Mouse (Mus musculus) neural tube, embryonic 11.5 days (tissue): ENCODE results near the gene Runx3. TPM values are rescaled to one million over a fixed set of nuclear protein-coding genes. Genes with fewer than 3 reads are reported as not detected.
A peak's percentile ranks its signal among the peaks of the same experiment; 100 is the strongest.

Experiments
- ATAC-seq: fragments of 200-750 bp; cut with Nextera tagmentation; 2 replicates; pipeline ENCODE4 v1.8.0; 2017; ENCODE audit warnings: moderate number of reproducible peaks, mild to moderate bottlenecking, moderate TSS enrichment, moderate library complexity; ENCODE audit not compliant: insufficient read depth, low FRiP score, low TSS enrichment
- DNase-seq: peaks from one replicate; pipeline ENCODE4 v3.0.0-alpha.2; 2015; ENCODE audit warnings: low spot score
- H3K27ac ChIP-seq: fragments of 300-500 bp; sonication (generic); 2 replicates; pipeline ENCODE4 v1.5.1; 2014; ENCODE audit warnings: low read depth, mild to moderate bottlenecking, low read length
- H3K27me3 ChIP-seq: fragments of 300-500 bp; sonication (generic); 2 replicates; pipeline ENCODE4 v1.6.1; 2014; ENCODE audit warnings: mild to moderate bottlenecking, low read length, mixed read lengths; ENCODE audit not compliant: control insufficient read depth, insufficient read depth
- H3K36me3 ChIP-seq: fragments of 300-500 bp; sonication (generic); 2 replicates; pipeline ENCODE4 v1.6.1; 2014; ENCODE audit warnings: mild to moderate bottlenecking, low read length, moderate library complexity, mixed read lengths; ENCODE audit not compliant: control insufficient read depth, insufficient read depth
- H3K4me1 ChIP-seq: fragments of 300-500 bp; sonication (generic); 2 replicates; pipeline ENCODE4 v1.6.1; 2014; ENCODE audit warnings: low read length, mixed read lengths; ENCODE audit not compliant: control insufficient read depth, insufficient read depth
- H3K4me2 ChIP-seq: fragments of 300-500 bp; sonication (generic); 2 replicates; pipeline ENCODE4 v1.6.1; 2014; ENCODE audit warnings: low read depth, mild to moderate bottlenecking, moderate library complexity
- H3K4me3 ChIP-seq: fragments of 300-500 bp; sonication (generic); 2 replicates; pipeline ENCODE4 v1.5.1; 2014; ENCODE audit warnings: low read depth, low read length
- H3K9ac ChIP-seq: fragments of 300-500 bp; sonication (generic); 2 replicates; pipeline ENCODE4 v1.6.1; 2014; ENCODE audit warnings: mild to moderate bottlenecking, low read length
- H3K9me3 ChIP-seq: fragments of 300-500 bp; sonication (generic); 2 replicates; pipeline ENCODE4 v1.6.1; 2016; ENCODE audit warnings: low read length; ENCODE audit not compliant: control insufficient read depth
- WGBS: fragments of 180-500 bp; shearing (Covaris S2); extraction: QIAGEN DNeasy Blood & Tissue Kit; methylation state at CpG from one replicate; pipeline ENCODE4 v1.1.7; 2014; 5-methylcytosine and 5-hydroxymethylcytosine counted together
- polyA plus RNA-seq: library from polyadenylated mRNA; unstranded; fragments of >200 nt; fragmentation: Nextera tagmentation; extraction: Ambion mirVana; gene quantifications from 2 replicates; pipeline ENCODE4 v1.2.1, GENCODE M21; 2014

Gene Runx3
- polyA plus RNA-seq, 1 experiment from 2014 or later: 3.0 TPM

- Histone ChIP-seq H3K4me3 (no peak overlapping the region), H3K27ac (no peak overlapping the region), H3K36me3 (no peaks in the 10 kb centered on the region), H3K4me1 (no peaks in the 10 kb centered on the region), H3K9me3 (no peaks in the 10 kb centered on the region), H3K9ac (no peak overlapping the region), H3K4me2 (no peak overlapping the region), H3K27me3 (peaks cover 21% of the 10 kb centered on the region)
- ATAC-seq (no peak), DNase-seq (no peak)
- 71% methylated on average over 6 of the region's 6 CpGs for WGBS
These were observed 14.9 kb downstream of the Runx3 start for GRCm38 (mm10) chr4:135135331-135135730.

GRCm38 (mm10) chr4:135136202-135136601, 15.8 kb downstream of the Runx3 start:
- no peak overlapping the region for H3K27ac ChIP-seq
- peaks cover 30% of the 10 kb centered on the region for H3K27me3 ChIP-seq
- H3K36me3 ChIP-seq: no peaks in the 10 kb centered on the region
- H3K9me3 ChIP-seq: no peaks in the 10 kb centered on the region
- DNase-seq: no peak
- H3K4me1 ChIP-seq: no peaks in the 10 kb centered on the region
- no peak overlapping the region for H3K4me2 ChIP-seq
- 54% methylated on average over 8 of the region's 8 CpGs for WGBS
- no peak overlapping the region for H3K9ac ChIP-seq
- H3K4me3 ChIP-seq: no peak overlapping the region
- ATAC-seq: no peak

- Histone ChIP-seq H3K4me2 (no peak overlapping the region), H3K9ac (no peak overlapping the region), H3K36me3 (no peaks in the 10 kb centered on the region), H3K9me3 (no peaks in the 10 kb centered on the region), H3K27ac (no peak overlapping the region), H3K27me3 (peaks cover 34% of the 10 kb centered on the region), H3K4me1 (no peaks in the 10 kb centered on the region), H3K4me3 (no peak overlapping the region)
- 67% methylated on average over 10 of the region's 10 CpGs for WGBS
- ATAC-seq (no peak), DNase-seq (no peak)
These were observed 16.2 kb downstream of the Runx3 start for GRCm38 (mm10) chr4:135136612-135137011.

DNA sequence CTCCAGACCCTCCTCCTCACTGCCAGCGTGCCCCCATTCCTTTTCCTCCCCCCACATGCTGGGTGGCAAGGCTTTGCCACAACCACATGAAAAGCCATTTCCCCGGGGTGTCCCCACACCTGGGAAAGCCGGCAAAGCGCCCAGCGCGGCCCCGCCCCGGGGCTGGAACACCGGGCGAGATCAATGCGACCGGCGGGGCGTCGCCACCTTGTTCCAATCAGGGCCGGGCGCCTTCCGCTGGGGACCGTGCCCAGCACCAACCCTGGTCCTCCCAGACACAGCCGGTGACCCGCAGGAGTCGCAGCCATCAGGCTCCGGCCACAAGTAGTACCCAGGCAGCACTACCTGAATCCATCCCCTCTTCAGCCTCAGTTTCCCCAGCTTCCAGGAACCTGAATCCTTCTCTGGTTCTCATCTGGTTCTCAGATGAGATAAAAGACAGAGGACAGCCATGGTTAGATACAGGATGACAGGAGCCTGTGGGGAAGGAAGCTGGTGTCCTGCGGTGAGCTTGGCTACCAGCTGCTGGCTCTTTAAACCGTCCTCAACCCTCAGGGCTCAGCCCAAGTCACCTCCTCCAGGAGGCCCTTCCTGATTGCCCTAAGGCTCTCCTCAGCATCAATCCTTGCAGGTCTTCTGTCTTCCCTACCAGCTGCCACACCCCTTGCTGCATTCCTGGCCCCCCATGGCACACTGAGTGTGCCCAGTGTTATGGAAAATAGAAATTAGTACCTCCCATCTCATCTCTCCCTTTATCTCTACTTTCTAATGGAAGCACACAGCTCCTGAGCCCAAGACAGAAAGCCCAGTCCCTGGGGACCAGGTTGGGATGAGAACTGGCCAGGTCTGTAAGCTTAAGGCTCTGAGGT, 20.4 kb downstream of the Runx3 start:
- peaks cover 55% of the 10 kb centered on the region for H3K27me3 ChIP-seq
- ATAC-seq: no peak
- DNase-seq: no peak
- no peak overlapping the region for H3K9ac ChIP-seq
- H3K27ac ChIP-seq: no peak overlapping the region
- no peaks in the 10 kb centered on the region for H3K4me1 ChIP-seq
- H3K9me3 ChIP-seq: no peaks in the 10 kb centered on the region
- no peak overlapping the region for H3K4me2 ChIP-seq
- 1% methylated on average over 25 of the region's 25 CpGs for WGBS
- H3K36me3 ChIP-seq: no peaks in the 10 kb centered on the region
- H3K4me3 ChIP-seq: no peak overlapping the region

GRCm38 (mm10) chr4:135141720-135142119, 21.3 kb downstream of the Runx3 start:
- 9% methylated on average over 13 of the region's 13 CpGs for WGBS
- Histone ChIP-seq H3K9me3 (no peaks in the 10 kb centered on the region), H3K27me3 (peaks cover 62% of the 10 kb centered on the region), H3K36me3 (no peaks in the 10 kb centered on the region), H3K4me3 (no peak overlapping the region), H3K4me1 (no peaks in the 10 kb centered on the region), H3K27ac (no peak overlapping the region), H3K4me2 (no peak overlapping the region), H3K9ac (no peak overlapping the region)
- DNase-seq: no peak
- ATAC-seq: no peak

DNA sequence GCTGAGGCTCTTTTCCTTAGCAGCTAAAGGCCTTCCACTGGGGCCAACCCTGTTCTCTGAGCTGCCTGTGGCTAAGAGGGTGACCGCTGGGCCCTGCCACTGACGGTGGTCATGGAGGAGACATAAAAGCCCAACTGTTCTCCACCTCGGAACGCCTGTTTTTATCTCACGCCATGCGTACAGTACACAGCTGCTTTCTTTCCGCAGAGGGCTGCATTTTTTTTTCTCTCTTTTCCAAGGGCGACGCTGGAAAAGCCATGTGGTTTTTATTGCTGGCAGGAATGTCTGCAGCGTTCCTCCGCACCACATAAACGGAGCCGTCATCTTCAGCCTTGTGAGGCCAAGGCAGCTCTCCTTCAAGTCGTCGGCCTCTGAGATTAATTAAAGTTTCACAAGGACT, 26.3 kb downstream of the Runx3 start:
- Histone ChIP-seq H3K27ac (no peak overlapping the region), H3K36me3 (no peaks in the 10 kb centered on the region), H3K9ac (no peak overlapping the region), H3K4me1 (no peaks in the 10 kb centered on the region), H3K9me3 (no peaks in the 10 kb centered on the region), H3K4me2 (no peak overlapping the region), H3K27me3 (peaks cover 76% of the 10 kb centered on the region), H3K4me3 (no peak overlapping the region)
- ATAC-seq (no peak), DNase-seq (no peak)
- 6% methylated on average over 15 of the region's 15 CpGs for WGBS

DNA sequence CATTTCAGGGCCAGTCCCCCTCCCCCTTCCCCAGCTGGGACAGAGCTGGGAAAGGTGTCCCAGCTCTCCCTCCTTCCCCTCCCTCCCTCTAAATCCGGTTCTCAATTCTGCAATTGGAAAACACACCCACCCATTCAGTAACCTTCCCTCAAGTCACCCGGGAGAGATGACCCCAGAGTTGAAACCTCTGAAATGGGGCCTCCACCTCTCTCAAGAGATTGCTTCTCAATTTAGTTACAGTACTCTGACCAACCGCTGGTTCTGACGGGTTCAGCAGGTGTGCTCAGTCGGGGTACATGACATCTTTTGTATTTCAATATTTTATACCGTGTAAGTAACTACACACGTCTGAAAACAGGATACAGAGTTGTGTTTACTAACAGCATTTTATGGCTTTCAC, 28.2 kb downstream of the Runx3 start:
- H3K27me3 ChIP-seq: peaks cover 86% of the 10 kb centered on the region
- DNase-seq: no peak
- H3K36me3 ChIP-seq: no peaks in the 10 kb centered on the region
- no peak for ATAC-seq
- H3K4me3 ChIP-seq: no peak overlapping the region
- H3K4me1 ChIP-seq: 0 out of 2 replicates have a peak, but pooled peaks cover 2% of the 10 kb centered on the region
- 1% methylated on average over 7 of the region's 7 CpGs for WGBS
- no peak overlapping the region for H3K27ac ChIP-seq
- no peak overlapping the region for H3K9ac ChIP-seq
- H3K4me2 ChIP-seq: no peak overlapping the region
- H3K9me3 ChIP-seq: no peaks in the 10 kb centered on the region

DNA sequence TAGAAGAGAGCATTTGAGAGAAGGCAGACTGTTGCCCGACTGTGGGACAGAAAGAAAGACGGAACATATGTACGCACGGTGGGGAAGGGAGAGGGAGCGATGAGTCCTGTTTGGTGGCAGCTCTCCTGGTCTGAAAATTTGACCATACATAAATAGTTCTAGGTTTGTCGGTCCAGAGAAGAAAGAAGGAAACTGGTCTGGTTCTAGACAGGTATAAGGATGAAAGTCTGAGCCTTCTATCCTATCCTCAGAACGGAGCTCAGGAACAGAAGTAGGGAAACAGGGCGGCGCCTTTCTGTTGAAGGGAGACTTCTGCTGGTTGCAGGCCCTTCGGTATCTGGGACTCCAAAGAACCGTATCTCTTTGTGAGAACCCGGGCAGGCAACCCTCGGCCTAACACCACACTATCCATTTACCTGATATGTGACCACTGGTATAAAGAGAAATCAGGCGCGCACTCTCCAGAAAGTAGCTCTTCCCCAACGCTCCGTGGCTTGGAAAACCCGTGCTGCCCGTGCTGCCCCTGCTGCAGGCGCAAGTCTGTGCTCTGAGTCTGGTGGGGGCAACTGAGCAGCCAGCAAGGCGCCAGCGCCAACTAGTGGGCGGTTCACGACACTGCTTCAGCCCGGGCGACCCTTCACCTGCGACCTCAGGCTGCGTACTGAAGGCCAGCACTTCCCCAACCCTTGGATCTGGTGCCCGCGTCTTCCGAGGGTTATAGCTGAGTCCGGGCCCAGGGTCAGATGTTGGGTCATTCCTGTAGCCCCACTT, 29.8 kb downstream of the Runx3 start:
- Histone ChIP-seq H3K4me3 (no peak overlapping the region), H3K9me3 (no peaks in the 10 kb centered on the region), H3K4me1 (0 out of 2 replicates have a peak, but pooled peaks cover 2% of the 10 kb centered on the region), H3K27me3 (peaks cover 97% of the 10 kb centered on the region), H3K36me3 (no peaks in the 10 kb centered on the region), H3K27ac (no peak overlapping the region), H3K4me2 (no peak overlapping the region), H3K9ac (no peak overlapping the region)
- DNase-seq (peak; percentile 85), ATAC-seq (no peak)
- under 1% methylated on average over 32 of the region's 32 CpGs for WGBS
